Mouse (Mus musculus) MEL (cell line): ENCODE results near the gene Snap29.

Experiments
- CTCF ChIP-seq, 3 experiments: IDR thresholded peaks in 2 of 3; conservative IDR thresholded peaks in 1 of 3; 2 replicates each; pipeline ENCODE4 v1.5.1; 2011 to 2012; ENCODE audit warnings: low read length in 3 of 3, low read depth in 2 of 3, mild to moderate bottlenecking in 2 of 3, improper control_type of control experiment in 1 of 3, inconsistent platforms in 1 of 3, mixed read lengths in 1 of 3, moderate library complexity in 1 of 3; ENCODE audit not compliant: control insufficient read depth in 1 of 3, insufficient read depth in 1 of 3, poor library complexity in 1 of 3, severe bottlenecking in 1 of 3
- ELF1 ChIP-seq: IDR thresholded peaks from 2 replicates; pipeline ENCODE4 v1.6.1; 2014; ENCODE audit warnings: low read depth, mild to moderate bottlenecking, inconsistent platforms, low read length, improper control_type of control experiment, moderate library complexity
- EP300 ChIP-seq, 2 experiments: IDR thresholded peaks; 2 replicates each; pipeline ENCODE4 v1.6.1; 2011; ENCODE audit warnings: improper control_type of control experiment in 2 of 2, low read length in 2 of 2, low read depth in 1 of 2, mild to moderate bottlenecking in 1 of 2
- GABPA ChIP-seq: IDR thresholded peaks from 2 replicates; pipeline ENCODE4 v1.6.1; 2012; ENCODE audit warnings: low read depth, mild to moderate bottlenecking, inconsistent platforms, low read length, improper control_type of control experiment, moderate library complexity
- GATA1 ChIP-seq: IDR thresholded peaks from 2 replicates; pipeline ENCODE4 v1.6.1; 2011; ENCODE audit warnings: low read depth, low read length, improper control_type of control experiment
- JUND ChIP-seq: IDR thresholded peaks from 2 replicates; pipeline ENCODE4 v1.6.1; 2011; ENCODE audit warnings: low read depth, mild to moderate bottlenecking, improper control_type of control experiment, low read length
- MEF2A ChIP-seq: IDR thresholded peaks from 2 replicates; pipeline ENCODE4 v1.6.1; 2014; ENCODE audit warnings: low read depth, mild to moderate bottlenecking, inconsistent platforms, low read length, improper control_type of control experiment; ENCODE audit not compliant: poor library complexity, insufficient replicate concordance, severe bottlenecking; ENCODE audit errors: extremely low read depth
- POLR2A ChIP-seq, 2 experiments: IDR thresholded peaks; 2 replicates each; pipeline ENCODE4 v1.6.1; 2011 to 2012; ENCODE audit warnings: low read length in 2 of 2, mild to moderate bottlenecking in 2 of 2, control low read depth in 1 of 2, improper control_type of control experiment in 1 of 2, low read depth in 1 of 2, moderate library complexity in 1 of 2; ENCODE audit not compliant: control insufficient read depth in 1 of 2, insufficient read depth in 1 of 2, poor library complexity in 1 of 2
- SIN3A ChIP-seq: IDR thresholded peaks from 2 replicates; pipeline ENCODE4 v1.6.1; 2012; ENCODE audit warnings: low read length, improper control_type of control experiment, inconsistent platforms
- SMC3 ChIP-seq: IDR thresholded peaks from 2 replicates; pipeline ENCODE4 v1.6.1; 2011; ENCODE audit warnings: low read depth, low read length, improper control_type of control experiment
- TAL1 ChIP-seq: IDR thresholded peaks from 2 replicates; pipeline ENCODE4 v1.6.1; 2012; ENCODE audit warnings: mild to moderate bottlenecking, inconsistent platforms, low read length, moderate library complexity, mixed read lengths
- ZC3H11A ChIP-seq: IDR thresholded peaks from 2 replicates; pipeline ENCODE4 v1.6.1; 2012; ENCODE audit warnings: low read depth, mild to moderate bottlenecking, inconsistent platforms, low read length, improper control_type of control experiment
- ZKSCAN1 ChIP-seq: IDR thresholded peaks from 2 replicates; pipeline ENCODE4 v1.6.1; 2012; ENCODE audit warnings: low read depth, mild to moderate bottlenecking, inconsistent platforms, low read length, improper control_type of control experiment, moderate library complexity
- ZMIZ1 ChIP-seq: IDR thresholded peaks from 2 replicates; pipeline ENCODE4 v1.6.1; 2012; ENCODE audit warnings: low read depth, mild to moderate bottlenecking, inconsistent platforms, low read length, improper control_type of control experiment, moderate library complexity

DNA sequence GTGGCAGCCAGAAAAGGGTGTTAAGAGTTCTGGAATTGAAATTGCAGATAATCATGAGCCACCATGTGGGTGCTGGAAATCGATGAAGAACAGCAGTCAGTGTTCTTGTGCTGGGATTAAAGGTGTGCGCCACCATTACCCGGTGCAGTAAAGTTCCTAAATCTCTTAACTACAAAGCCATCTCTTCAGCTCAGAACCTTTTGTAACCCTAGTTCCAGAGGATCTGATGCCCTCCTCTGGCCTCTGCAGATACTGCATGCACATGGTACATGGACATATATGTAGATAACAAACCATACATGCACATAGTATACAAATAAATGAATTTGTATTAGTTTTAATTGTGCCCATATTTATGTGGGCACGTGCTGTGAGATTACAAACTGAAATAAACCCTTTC is 54.5 kb downstream of the Snap29 start:
- TF ChIP-seq JUND (no peak), CTCF (IDR thresholded peaks at IDR 0.05 in 2 of 3, conservative IDR thresholded peaks at IDR 0.05 in 1 of 3; ENCODE audit: control insufficient read depth in 1 of 3, insufficient read depth in 1 of 3, low read depth in 2 of 3, low read length in 3 of 3, poor library complexity in 1 of 3, severe bottlenecking in 1 of 3) (peak; percentile 36 to 63 (median 52); a peak in 5 of 6 replicates), SMC3 (peak; percentile 54), ZMIZ1 (no peak), POLR2A (IDR thresholded peaks at IDR 0.05; ENCODE audit: control insufficient read depth in 1 of 2, insufficient read depth in 1 of 2, low read depth in 1 of 2, low read length in 2 of 2, poor library complexity in 1 of 2) (no peak), ZC3H11A (peak; percentile 26; the same call in 1 of the 2 replicates), GABPA (no peak), MEF2A (no peak), SIN3A (no peak), GATA1 (0 out of 2 replicates have a peak, but pooled peaks have one; percentile 28), TAL1 (no peak), EP300 (IDR thresholded peaks at IDR 0.05; ENCODE audit: low read depth in 1 of 2, low read length in 2 of 2) (no peak), ZKSCAN1 (no peak), ELF1 (no peak)
